Mouse (Mus musculus): ENCODE results near the gene Dcun1d3. TPM values are rescaled to one million over a fixed set of nuclear protein-coding genes. Genes with fewer than 3 reads are reported as not detected.

The Dcun1d3 gene
- polyA plus RNA-seq, 1 experiment from 2014 or later, result 6.5 TPM

GRCm38 (mm10) chr7:119881229-119881628 is 14.9 kb downstream of the Dcun1d3 start:
- WGBS, result 68% methylated on average over 2 of the region's 2 CpGs
- Histone ChIP-seq H3K4me1 (ENCODE audit: control insufficient read depth, insufficient read depth, low read length) (peaks cover 3% of the 10 kb centered on the region; the same call in 1 of the 2 replicates), H3K36me3 (ENCODE audit: control insufficient read depth, insufficient read depth) (no peaks in the 10 kb centered on the region), H3K4me2 (ENCODE audit: low read depth, low read length) (no peak overlapping the region), H3K27me3 (ENCODE audit: control insufficient read depth, insufficient read depth, low read length) (no peaks in the 10 kb centered on the region), H3K4me3 (ENCODE audit: low read length) (no peak overlapping the region), H3K9ac (ENCODE audit: low read length) (no peak overlapping the region), H3K27ac (ENCODE audit: low read length) (no peak overlapping the region), H3K9me3 (replicated peaks; ENCODE audit: control insufficient read depth, low read length) (no peaks in the 10 kb centered on the region)
- no peak for ATAC-seq (replicated peaks; ENCODE audit: extremely low read depth, insufficient read depth, low FRiP score)

GRCm38 (mm10) chr7:119880345-119880744 is 15.8 kb downstream of the Dcun1d3 start:
- 88% methylated on average over 5 of the region's 5 CpGs for WGBS
- Histone ChIP-seq H3K4me3 (ENCODE audit: low read length) (no peak overlapping the region), H3K36me3 (ENCODE audit: control insufficient read depth, insufficient read depth) (no peaks in the 10 kb centered on the region), H3K9me3 (replicated peaks; ENCODE audit: control insufficient read depth, low read length) (no peaks in the 10 kb centered on the region), H3K27me3 (ENCODE audit: control insufficient read depth, insufficient read depth, low read length) (no peaks in the 10 kb centered on the region), H3K9ac (ENCODE audit: low read length) (no peak overlapping the region), H3K4me2 (ENCODE audit: low read depth, low read length) (no peak overlapping the region), H3K27ac (ENCODE audit: low read length) (no peak overlapping the region), H3K4me1 (ENCODE audit: control insufficient read depth, insufficient read depth, low read length) (peaks cover 6% of the 10 kb centered on the region)
- ATAC-seq (replicated peaks; ENCODE audit: extremely low read depth, insufficient read depth, low FRiP score), result no peak

- H3K4me3 ChIP-seq (ENCODE audit: low read length), result no peak overlapping the region
- H3K4me2 ChIP-seq (ENCODE audit: low read depth, low read length), result no peak overlapping the region
- H3K27ac ChIP-seq (ENCODE audit: low read length), result no peak overlapping the region
- 93% methylated on average over 4 of the region's 4 CpGs for WGBS
- H3K36me3 ChIP-seq (ENCODE audit: control insufficient read depth, insufficient read depth), result no peaks in the 10 kb centered on the region
- no peak for ATAC-seq (replicated peaks; ENCODE audit: extremely low read depth, insufficient read depth, low FRiP score)
- no peaks in the 10 kb centered on the region for H3K9me3 ChIP-seq (replicated peaks; ENCODE audit: control insufficient read depth, low read length)
- no peak overlapping the region for H3K9ac ChIP-seq (ENCODE audit: low read length)
- H3K4me1 ChIP-seq (ENCODE audit: control insufficient read depth, insufficient read depth, low read length), result peaks cover 5% of the 10 kb centered on the region
- H3K27me3 ChIP-seq (ENCODE audit: control insufficient read depth, insufficient read depth, low read length), result no peaks in the 10 kb centered on the region
Measured at GRCm38 (mm10) chr7:119879171-119879570, 16.9 kb downstream of the Dcun1d3 start.

- Histone ChIP-seq H3K9me3 (replicated peaks; ENCODE audit: control insufficient read depth, low read length) (no peaks in the 10 kb centered on the region), H3K4me1 (ENCODE audit: control insufficient read depth, insufficient read depth, low read length) (peaks cover 3% of the 10 kb centered on the region; the same call in 1 of the 2 replicates), H3K27me3 (ENCODE audit: control insufficient read depth, insufficient read depth, low read length) (no peaks in the 10 kb centered on the region), H3K4me2 (ENCODE audit: low read depth, low read length) (no peak overlapping the region), H3K4me3 (ENCODE audit: low read length) (no peak overlapping the region), H3K9ac (ENCODE audit: low read length) (no peak overlapping the region), H3K27ac (ENCODE audit: low read length) (no peak overlapping the region), H3K36me3 (ENCODE audit: control insufficient read depth, insufficient read depth) (no peaks in the 10 kb centered on the region)
- ATAC-seq (replicated peaks; ENCODE audit: extremely low read depth, insufficient read depth, low FRiP score), result no peak
- 43% methylated on average over 3 of the region's 3 CpGs for WGBS
Measured at GRCm38 (mm10) chr7:119875776-119876440, 20.2 kb downstream of the Dcun1d3 start.

- WGBS, result 67% methylated on average over 2 of the region's 2 CpGs
- Histone ChIP-seq H3K4me3 (ENCODE audit: low read length) (no peak overlapping the region), H3K9ac (ENCODE audit: low read length) (no peak overlapping the region), H3K27me3 (ENCODE audit: control insufficient read depth, insufficient read depth, low read length) (no peaks in the 10 kb centered on the region), H3K36me3 (ENCODE audit: control insufficient read depth, insufficient read depth) (no peaks in the 10 kb centered on the region), H3K27ac (ENCODE audit: low read length) (no peak overlapping the region), H3K4me2 (ENCODE audit: low read depth, low read length) (no peak overlapping the region), H3K9me3 (replicated peaks; ENCODE audit: control insufficient read depth, low read length) (no peaks in the 10 kb centered on the region), H3K4me1 (ENCODE audit: control insufficient read depth, insufficient read depth, low read length) (peaks cover 3% of the 10 kb centered on the region; the same call in 1 of the 2 replicates)
- no peak for ATAC-seq (replicated peaks; ENCODE audit: extremely low read depth, insufficient read depth, low FRiP score)
Measured at GRCm38 (mm10) chr7:119873050-119873449, 23.0 kb downstream of the Dcun1d3 start.

GRCm38 (mm10) chr7:119872204-119872603 is 23.9 kb downstream of the Dcun1d3 start:
- Histone ChIP-seq H3K4me2 (ENCODE audit: low read depth, low read length) (no peak overlapping the region), H3K27me3 (ENCODE audit: control insufficient read depth, insufficient read depth, low read length) (no peaks in the 10 kb centered on the region), H3K4me1 (ENCODE audit: control insufficient read depth, insufficient read depth, low read length) (peaks cover 3% of the 10 kb centered on the region; the same call in 1 of the 2 replicates), H3K27ac (ENCODE audit: low read length) (no peak overlapping the region), H3K4me3 (ENCODE audit: low read length) (no peak overlapping the region), H3K36me3 (ENCODE audit: control insufficient read depth, insufficient read depth) (no peaks in the 10 kb centered on the region), H3K9ac (ENCODE audit: low read length) (no peak overlapping the region), H3K9me3 (replicated peaks; ENCODE audit: control insufficient read depth, low read length) (no peaks in the 10 kb centered on the region)
- no peak for ATAC-seq (replicated peaks; ENCODE audit: extremely low read depth, insufficient read depth, low FRiP score)
- 90% methylated on average over 4 of the region's 4 CpGs for WGBS

- no peak for ATAC-seq (replicated peaks; ENCODE audit: extremely low read depth, insufficient read depth, low FRiP score)
- Histone ChIP-seq H3K9ac (ENCODE audit: low read length) (no peak overlapping the region), H3K4me2 (ENCODE audit: low read depth, low read length) (no peak overlapping the region), H3K27me3 (ENCODE audit: control insufficient read depth, insufficient read depth, low read length) (no peaks in the 10 kb centered on the region), H3K9me3 (replicated peaks; ENCODE audit: control insufficient read depth, low read length) (no peaks in the 10 kb centered on the region), H3K36me3 (ENCODE audit: control insufficient read depth, insufficient read depth) (no peaks in the 10 kb centered on the region), H3K4me3 (ENCODE audit: low read length) (no peak overlapping the region), H3K4me1 (ENCODE audit: control insufficient read depth, insufficient read depth, low read length) (peaks cover 4% of the 10 kb centered on the region), H3K27ac (ENCODE audit: low read length) (no peak overlapping the region)
- 34% methylated on average over 1 of the region's 1 CpGs for WGBS
Measured at GRCm38 (mm10) chr7:119866136-119866535, 30.0 kb downstream of the Dcun1d3 start.

- WGBS, result 69% methylated on average over 5 of the region's 5 CpGs
Measured at GRCm38 (mm10) chr7:119864500-119864899, 31.6 kb downstream of the Dcun1d3 start.

GRCm38 (mm10) chr7:119862167-119862566 is 33.9 kb downstream of the Dcun1d3 start:
- H3K36me3 ChIP-seq (ENCODE audit: control insufficient read depth, insufficient read depth), result peaks cover 6% of the 10 kb centered on the region
- H3K4me1 ChIP-seq (ENCODE audit: control insufficient read depth, insufficient read depth, low read length), result peaks cover 4% of the 10 kb centered on the region
- no peak overlapping the region for H3K9ac ChIP-seq (ENCODE audit: low read length)
- ATAC-seq (replicated peaks; ENCODE audit: extremely low read depth, insufficient read depth, low FRiP score), result no peak
- WGBS, result 67% methylated on average over 1 of the region's 1 CpGs
- H3K27me3 ChIP-seq (ENCODE audit: control insufficient read depth, insufficient read depth, low read length), result no peaks in the 10 kb centered on the region
- peak overlapping the region; percentile 64 for H3K27ac ChIP-seq (ENCODE audit: low read length)
- H3K9me3 ChIP-seq (replicated peaks; ENCODE audit: control insufficient read depth, low read length), result no peaks in the 10 kb centered on the region
- H3K4me3 ChIP-seq (ENCODE audit: low read length), result no peak overlapping the region
- H3K4me2 ChIP-seq (ENCODE audit: low read depth, low read length), result no peak overlapping the region

More at GRCm38 (mm10) chr7:119864500-119864899, 31.6 kb downstream of the Dcun1d3 start:
- H3K27me3 ChIP-seq (ENCODE audit: control insufficient read depth, insufficient read depth, low read length), result no peaks in the 10 kb centered on the region
- H3K4me1 ChIP-seq (ENCODE audit: control insufficient read depth, insufficient read depth, low read length), result peaks cover 4% of the 10 kb centered on the region
- no peak overlapping the region for H3K9ac ChIP-seq (ENCODE audit: low read length)
- peaks cover under 1% of the 10 kb centered on the region; the same call in 1 of the 2 replicates for H3K36me3 ChIP-seq (ENCODE audit: control insufficient read depth, insufficient read depth)
- ATAC-seq (replicated peaks; ENCODE audit: extremely low read depth, insufficient read depth, low FRiP score), result no peak
- no peak overlapping the region for H3K4me3 ChIP-seq (ENCODE audit: low read length)
- H3K4me2 ChIP-seq (ENCODE audit: low read depth, low read length), result no peak overlapping the region
- no peak overlapping the region for H3K27ac ChIP-seq (ENCODE audit: low read length)
- no peaks in the 10 kb centered on the region for H3K9me3 ChIP-seq (replicated peaks; ENCODE audit: control insufficient read depth, low read length)
